Mouse (Mus musculus): ENCODE data around the gene Socs4. TPM values are rescaled to one million over a fixed set of nuclear protein-coding genes. Genes with fewer than 3 reads are reported as not detected.

The Socs4 gene
- polyA plus RNA-seq (2012; rRNA removed), result 1.1 and 2.7 TPM in 2 replicates

- peaks cover 7% of the 10 kb centered on the region for H3K36me3 ChIP-seq (ENCODE audit: control insufficient read depth, insufficient read depth, low read length)
- peak within 1 kb of the TSS; percentile 89 for H3K27ac ChIP-seq (ENCODE audit: insufficient read depth, low read depth, low read length)
- under 1% methylated on average over 77 of the region's 77 CpGs for WGBS
- H3K4me1 ChIP-seq (ENCODE audit: control insufficient read depth, insufficient read depth, insufficient read length, low read length), result no peaks in the 10 kb centered on the region
- no peaks in the 10 kb centered on the region for H3K27me3 ChIP-seq (ENCODE audit: control insufficient read depth, insufficient read depth, low read length)
- peak within 1 kb of the TSS; percentile 79 for H3K4me3 ChIP-seq (ENCODE audit: low read depth, low read length)
- TF ChIP-seq POLR2A (IDR thresholded peaks at IDR 0.05; ENCODE audit: low read depth, low read length) (peak; percentile 73), CTCF (IDR thresholded peaks at IDR 0.05; ENCODE audit: extremely low read depth, insufficient read length, insufficient replicate concordance, low read depth, low read length) (no peak)
Measured at GRCm38 (mm10) chr14:47276637-47277393, at the start of gene Socs4, which contains the start of gene Wdhd1. TSS of gene Socs4 (plus strand) at chr14:47276931. TSS of gene Wdhd1 (minus strand) at chr14:47276857.

GRCm38 (mm10) chr14:47229796-47230376 is 46.8 kb upstream of the Socs4 start:
- no peaks in the 10 kb centered on the region for H3K27me3 ChIP-seq (ENCODE audit: control insufficient read depth, insufficient read depth, low read length)
- H3K4me3 ChIP-seq (ENCODE audit: low read depth, low read length), result no peak overlapping the region
- no peaks in the 10 kb centered on the region for H3K4me1 ChIP-seq (ENCODE audit: control insufficient read depth, insufficient read depth, insufficient read length, low read length)
- H3K27ac ChIP-seq (ENCODE audit: insufficient read depth, low read depth, low read length), result no peak overlapping the region
- H3K36me3 ChIP-seq (ENCODE audit: control insufficient read depth, insufficient read depth, low read length), result no peaks in the 10 kb centered on the region
- TF ChIP-seq CTCF (IDR thresholded peaks at IDR 0.05; ENCODE audit: extremely low read depth, insufficient read length, insufficient replicate concordance, low read depth, low read length) (no peak), POLR2A (IDR thresholded peaks at IDR 0.05; ENCODE audit: low read depth, low read length) (no peak)
- WGBS, result 65% methylated on average over 11 of the region's 11 CpGs

DNA sequence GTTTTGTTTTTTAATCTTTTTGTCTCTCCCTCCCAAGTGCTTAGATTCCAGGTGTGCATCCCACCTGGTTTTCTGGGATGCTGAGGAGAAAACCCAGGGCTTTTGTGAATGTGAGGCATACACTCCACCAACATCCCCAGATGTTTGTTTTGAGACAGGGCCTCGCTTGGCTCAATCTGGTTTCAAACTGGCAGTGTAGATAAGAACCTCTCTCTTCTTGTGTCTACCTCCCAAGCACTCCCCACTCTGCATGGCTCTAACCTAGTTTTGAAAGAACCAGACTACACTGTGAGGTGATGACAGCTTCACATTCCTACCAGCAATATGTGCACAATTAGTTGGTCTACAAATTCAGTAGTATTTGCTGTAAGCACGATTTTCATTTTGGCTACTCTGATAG is 43.1 kb upstream of the Socs4 start:
- Histone ChIP-seq H3K36me3 (ENCODE audit: control insufficient read depth, insufficient read depth, low read length) (no peaks in the 10 kb centered on the region), H3K27me3 (ENCODE audit: control insufficient read depth, insufficient read depth, low read length) (no peaks in the 10 kb centered on the region), H3K27ac (ENCODE audit: insufficient read depth, low read depth, low read length) (no peak overlapping the region), H3K4me1 (ENCODE audit: control insufficient read depth, insufficient read depth, insufficient read length, low read length) (no peaks in the 10 kb centered on the region), H3K4me3 (ENCODE audit: low read depth, low read length) (no peak overlapping the region)
- TF ChIP-seq POLR2A (IDR thresholded peaks at IDR 0.05; ENCODE audit: low read depth, low read length) (no peak), CTCF (IDR thresholded peaks at IDR 0.05; ENCODE audit: extremely low read depth, insufficient read length, insufficient replicate concordance, low read depth, low read length) (no peak)
- WGBS, result 65% methylated on average over 2 of the region's 2 CpGs

DNA sequence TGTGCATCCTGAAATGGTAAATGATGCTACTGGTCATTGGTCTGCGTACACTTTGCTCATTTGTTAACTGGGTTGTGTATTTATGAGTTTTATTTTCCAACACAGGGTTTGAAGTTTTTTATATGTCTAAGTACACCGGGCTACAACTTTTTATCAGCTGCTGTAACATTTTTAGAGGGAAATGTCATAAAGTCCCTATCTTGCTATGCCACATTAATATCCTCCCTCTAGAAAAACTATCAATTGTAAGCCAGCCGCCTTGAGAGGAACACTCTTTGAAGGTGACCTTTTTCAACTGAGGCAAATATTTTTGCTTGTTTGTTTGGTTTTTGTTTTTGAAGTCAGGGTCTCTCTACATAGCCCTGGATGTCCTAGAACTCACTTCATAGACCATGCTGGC is 42.7 kb upstream of the Socs4 start:
- no peak for TF ChIP-seq CTCF (IDR thresholded peaks at IDR 0.05; ENCODE audit: extremely low read depth, insufficient read length, insufficient replicate concordance, low read depth, low read length)
- no peak for TF ChIP-seq POLR2A (IDR thresholded peaks at IDR 0.05; ENCODE audit: low read depth, low read length)
- no peaks in the 10 kb centered on the region for H3K36me3 ChIP-seq (ENCODE audit: control insufficient read depth, insufficient read depth, low read length)
- 88% methylated on average over 3 of the region's 3 CpGs for WGBS
- H3K27me3 ChIP-seq (ENCODE audit: control insufficient read depth, insufficient read depth, low read length), result no peaks in the 10 kb centered on the region
- no peaks in the 10 kb centered on the region for H3K4me1 ChIP-seq (ENCODE audit: control insufficient read depth, insufficient read depth, insufficient read length, low read length)
- no peak overlapping the region for H3K27ac ChIP-seq (ENCODE audit: insufficient read depth, low read depth, low read length)
- H3K4me3 ChIP-seq (ENCODE audit: low read depth, low read length), result no peak overlapping the region

- no peaks in the 10 kb centered on the region for H3K27me3 ChIP-seq (ENCODE audit: control insufficient read depth, insufficient read depth, low read length)
- H3K4me3 ChIP-seq (ENCODE audit: low read depth, low read length), result no peak overlapping the region
- no peak overlapping the region for H3K27ac ChIP-seq (ENCODE audit: insufficient read depth, low read depth, low read length)
- no peaks in the 10 kb centered on the region for H3K36me3 ChIP-seq (ENCODE audit: control insufficient read depth, insufficient read depth, low read length)
- WGBS, result 86% methylated on average over 5 of the region's 5 CpGs
- H3K4me1 ChIP-seq (ENCODE audit: control insufficient read depth, insufficient read depth, insufficient read length, low read length), result no peaks in the 10 kb centered on the region
- TF ChIP-seq POLR2A (IDR thresholded peaks at IDR 0.05; ENCODE audit: low read depth, low read length) (no peak), CTCF (IDR thresholded peaks at IDR 0.05; ENCODE audit: extremely low read depth, insufficient read length, insufficient replicate concordance, low read depth, low read length) (no peak)
Measured at GRCm38 (mm10) chr14:47234526-47235250, 42.0 kb upstream of the Socs4 start.

- peaks cover 2% of the 10 kb centered on the region; the same call in 1 of the 2 replicates for H3K36me3 ChIP-seq (ENCODE audit: control insufficient read depth, insufficient read depth, low read length)
- TF ChIP-seq CTCF (IDR thresholded peaks at IDR 0.05; ENCODE audit: extremely low read depth, insufficient read length, insufficient replicate concordance, low read depth, low read length), result no peak
- no peak for TF ChIP-seq POLR2A (IDR thresholded peaks at IDR 0.05; ENCODE audit: low read depth, low read length)
- no peak overlapping the region for H3K4me3 ChIP-seq (ENCODE audit: low read depth, low read length)
- H3K27me3 ChIP-seq (ENCODE audit: control insufficient read depth, insufficient read depth, low read length), result no peaks in the 10 kb centered on the region
- WGBS, result 92% methylated on average over 7 of the region's 7 CpGs
- H3K27ac ChIP-seq (ENCODE audit: insufficient read depth, low read depth, low read length), result no peak overlapping the region
- H3K4me1 ChIP-seq (ENCODE audit: control insufficient read depth, insufficient read depth, insufficient read length, low read length), result no peaks in the 10 kb centered on the region
Measured at GRCm38 (mm10) chr14:47236491-47236890, 40.2 kb upstream of the Socs4 start.

DNA sequence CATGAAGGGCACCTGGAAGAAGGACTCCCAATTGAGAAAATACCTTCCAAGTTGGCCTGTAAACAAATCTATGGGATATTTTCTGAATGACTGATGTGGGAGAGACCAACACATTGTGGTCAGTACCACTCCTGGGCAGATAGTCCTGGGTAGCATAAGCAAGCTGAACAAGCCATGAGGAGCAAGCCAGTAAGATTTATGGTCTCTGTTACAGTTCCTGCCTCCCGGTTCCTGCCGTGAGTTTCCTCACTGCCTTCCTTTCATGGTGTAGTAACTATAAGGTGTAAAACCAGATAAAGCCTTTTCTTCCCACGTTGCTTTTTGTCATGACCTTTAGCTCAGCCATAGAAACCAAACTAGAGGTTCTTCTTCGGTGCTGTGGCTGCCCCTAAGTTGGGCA is 39.4 kb upstream of the Socs4 start:
- 84% methylated on average over 4 of the region's 4 CpGs for WGBS
- H3K4me1 ChIP-seq (ENCODE audit: control insufficient read depth, insufficient read depth, insufficient read length, low read length), result no peaks in the 10 kb centered on the region
- no peak overlapping the region for H3K27ac ChIP-seq (ENCODE audit: insufficient read depth, low read depth, low read length)
- TF ChIP-seq CTCF (IDR thresholded peaks at IDR 0.05; ENCODE audit: extremely low read depth, insufficient read length, insufficient replicate concordance, low read depth, low read length), result no peak
- no peak for TF ChIP-seq POLR2A (IDR thresholded peaks at IDR 0.05; ENCODE audit: low read depth, low read length)
- peaks cover 4% of the 10 kb centered on the region; the same call in 1 of the 2 replicates for H3K36me3 ChIP-seq (ENCODE audit: control insufficient read depth, insufficient read depth, low read length)
- H3K27me3 ChIP-seq (ENCODE audit: control insufficient read depth, insufficient read depth, low read length), result no peaks in the 10 kb centered on the region
- H3K4me3 ChIP-seq (ENCODE audit: low read depth, low read length), result no peak overlapping the region

All from small intestine, adult 2 months (tissue).